Mouse (Mus musculus) liver, embryonic 14.5 days (tissue): ENCODE measurements around the gene Bace1.

Source experiments
- CTCF ChIP-seq: IDR thresholded peaks from 2 replicates; pipeline ENCODE4 v1.5.1; 2016; ENCODE audit warnings: antibody characterized with exemption, low read depth, control low read depth
- EP300 ChIP-seq: IDR thresholded peaks from 2 replicates; pipeline ENCODE4 v1.6.1; 2016; ENCODE audit warnings: antibody characterized with exemption, low read depth

DNA sequence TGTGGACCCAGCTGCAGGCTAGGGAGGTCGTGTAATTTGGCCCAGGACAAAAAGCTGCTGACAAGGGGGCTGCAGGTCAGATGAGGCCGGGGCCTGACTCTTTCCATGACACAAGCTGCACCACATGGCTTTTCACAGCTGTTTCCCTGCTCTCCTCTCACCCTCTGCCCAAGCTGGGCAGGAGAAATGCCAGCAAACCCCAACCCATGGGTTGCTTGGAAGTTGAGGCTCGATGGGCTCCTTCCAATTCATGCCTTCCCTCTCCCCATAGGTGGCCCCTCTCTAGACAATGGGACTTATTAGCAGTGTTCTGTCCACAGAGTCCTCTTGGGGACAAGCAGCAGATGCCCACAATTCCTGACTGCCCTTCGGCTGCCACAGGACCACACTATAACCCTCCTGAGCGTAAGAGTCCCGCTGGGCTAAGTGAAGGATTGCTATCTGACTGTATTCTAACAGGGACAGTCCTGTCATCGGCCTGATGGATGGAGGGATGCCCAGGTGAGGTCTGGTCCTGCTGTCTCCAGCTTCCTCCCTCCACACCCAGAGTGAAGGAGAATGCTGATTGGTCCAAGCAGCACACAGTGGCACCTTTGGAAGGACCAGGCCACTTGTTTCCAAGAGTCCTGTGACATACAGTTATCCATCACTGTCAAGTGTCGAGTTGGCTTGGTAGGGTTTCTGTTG lies 46.8 kb upstream of the Bace1 start:
- no peak for TF ChIP-seq CTCF
- TF ChIP-seq EP300, result no peak
